Mouse (Mus musculus) embryonic fibroblast, embryonic 13.5 days (primary cell): ENCODE measurements around the gene Fes.

ENCODE experiments used
- CTCF ChIP-seq: IDR thresholded peaks from 2 replicates; pipeline ENCODE4 v1.5.1; 2011; ENCODE audit warnings: mild to moderate bottlenecking, control low read depth, low read length, moderate library complexity, borderline replicate concordance; ENCODE audit not compliant: insufficient read depth
- POLR2A ChIP-seq: IDR thresholded peaks from 2 replicates; pipeline ENCODE4 v1.6.1; 2011; ENCODE audit warnings: low read depth, mild to moderate bottlenecking, control low read depth, low read length, moderate library complexity

GRCm38 (mm10) chr7:80387633-80388543, at the start of gene Fes:
- TF ChIP-seq CTCF (no peak), POLR2A (peak; percentile 33; the same call in 1 of the 2 replicates)
